In the genomic region with DNA sequence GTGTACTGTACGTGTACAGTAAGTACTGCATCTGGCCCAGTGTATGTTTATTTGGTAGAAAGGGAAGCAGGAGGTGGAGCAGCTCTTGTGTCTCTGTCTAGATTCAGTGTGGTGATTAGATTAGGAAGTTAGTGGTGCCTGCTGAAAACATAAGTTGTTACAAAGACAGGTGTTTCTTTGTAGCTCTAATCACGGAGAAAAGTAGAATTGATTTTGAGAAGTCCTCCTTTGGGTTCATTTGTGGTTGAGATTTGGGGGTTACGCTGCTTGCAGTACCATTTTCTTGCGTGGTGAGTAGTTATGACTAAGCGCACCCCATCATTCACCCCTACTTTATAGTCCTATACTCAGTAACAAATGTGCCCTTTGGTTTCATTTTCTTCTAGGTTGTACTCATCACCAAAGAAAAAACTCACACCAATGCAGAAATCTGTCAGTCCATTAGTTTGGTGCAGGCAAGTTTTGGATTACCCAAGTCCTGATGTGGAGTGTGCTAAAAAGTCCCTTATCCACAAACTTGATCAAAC, we compare ENCODE assay signal across 22 mouse cellular contexts. TPM values are rescaled to one million over a fixed set of nuclear protein-coding genes. Genes with fewer than 3 reads are reported as not detected.
"Had no signal": no experiment of that assay in that cellular context is flagged by ENCODE, and none has a peak within 500 bp of the region (broad histone marks: within the 10 kb centered on the region; RNA-seq: fewer than 3 reads in every experiment).

No protein-coding gene starts in this region.

- H3K27me3 ChIP-seq: limb, embryonic 12.5 days; liver, embryonic 13.5 days; lung, embryonic 15.5 days; megakaryocyte, embryonic 14.5 days; midbrain, embryonic 15.5 days had no signal

- H3K36me3 ChIP-seq: lung, embryonic 15.5 days; midbrain, embryonic 15.5 days had no signal

- H3K9me3 ChIP-seq: limb, embryonic 12.5 days; liver, embryonic 13.5 days; lung, embryonic 15.5 days; megakaryocyte, embryonic 14.5 days; midbrain, embryonic 15.5 days had no signal

- H3K4me3 ChIP-seq: layer of hippocampus, adult 2 months; limb, embryonic 12.5 days; liver, embryonic 13.5 days; lung, embryonic 15.5 days; megakaryocyte, embryonic 14.5 days; midbrain, embryonic 15.5 days had no signal

- ATAC-seq: liver, postnatal 0 days; midbrain, embryonic 15.5 days had no signal

- H3K27ac ChIP-seq: layer of hippocampus, adult 2 months; limb, embryonic 12.5 days; liver, embryonic 13.5 days; lung, embryonic 15.5 days; macrophage; midbrain, embryonic 15.5 days had no signal

- DNase-seq: kidney, postnatal 10 days; kidney, postnatal 4 days; liver; liver, embryonic 13.5 days; liver, postnatal 0 days; lung, postnatal 14 days; right cerebral cortex, postnatal 4 days; spleen, adult 18-20 months; thymus, adult 18-20 months; thymus, postnatal 14 days had no signal

- H3K4me1 ChIP-seq: limb, embryonic 12.5 days; lung, embryonic 15.5 days; midbrain, embryonic 15.5 days had no signal

RNA-seq across cellular contexts. Expression of a gene that starts 33.5 kb away (rescaled TPM):
- total RNA-seq: layer of hippocampus, adult 2 months; layer of hippocampus, postnatal 10 days; left cerebral cortex, postnatal 36 days; monocyte, adult 5-6 weeks had no signal
- polyA plus RNA-seq: kidney, embryonic 14.5 days; limb, embryonic 12.5 days; liver, embryonic 13.5 days; liver, postnatal 0 days; lung, embryonic 15.5 days; macrophage; midbrain, embryonic 15.5 days; neural tube, embryonic 14.5 days; stomach, embryonic 14.5 days had no signal
